Mouse (Mus musculus) lung, embryonic 16.5 days (tissue): ENCODE results near the gene Akap1. TPM values are rescaled to one million over a fixed set of nuclear protein-coding genes. Genes with fewer than 3 reads are reported as not detected.

Experiments
- ATAC-seq: fragments of 200-750 bp; cut with Nextera tagmentation; 2 replicates; pipeline ENCODE4 v1.8.0; 2017; ENCODE audit warnings: low read depth, mild to moderate bottlenecking, moderate library complexity
- H3K27ac ChIP-seq: fragments of 300-500 bp; sonication (generic); 2 replicates; pipeline ENCODE4 v1.5.1; 2014; ENCODE audit warnings: mild to moderate bottlenecking, control low read depth, low read length
- H3K27me3 ChIP-seq: fragments of 300-500 bp; sonication (generic); 2 replicates; pipeline ENCODE4 v1.6.1; 2014; ENCODE audit warnings: low read depth, low read length, mixed read lengths; ENCODE audit not compliant: control insufficient read depth, insufficient read depth
- H3K36me3 ChIP-seq: fragments of 300-500 bp; sonication (generic); 2 replicates; pipeline ENCODE4 v1.6.1; 2014; ENCODE audit warnings: low read length; ENCODE audit not compliant: control insufficient read depth, insufficient read depth
- H3K4me1 ChIP-seq: fragments of 300-500 bp; sonication (generic); replicated peaks from 2 replicates; pipeline ENCODE4 v1.6.1; 2014; ENCODE audit warnings: low read length, mixed read lengths; ENCODE audit not compliant: control insufficient read depth, insufficient read depth
- H3K4me2 ChIP-seq: fragments of 300-500 bp; sonication (generic); 2 replicates; pipeline ENCODE4 v1.6.1; 2014; ENCODE audit warnings: low read depth, low read length, control low read depth
- H3K4me3 ChIP-seq: fragments of 300-500 bp; sonication (generic); 2 replicates; pipeline ENCODE4 v1.5.1; 2014; ENCODE audit warnings: mild to moderate bottlenecking, low read length, control low read depth
- H3K9ac ChIP-seq: fragments of 300-500 bp; sonication (generic); 2 replicates; pipeline ENCODE4 v1.6.1; 2014; ENCODE audit warnings: low read length, control low read depth
- H3K9me3 ChIP-seq: fragments of 300-500 bp; sonication (generic); 2 replicates; pipeline ENCODE4 v1.6.1; 2016; ENCODE audit warnings: low read length; ENCODE audit not compliant: control insufficient read depth
- WGBS: fragments of 180-500 bp; shearing (Covaris S2); extraction: QIAGEN DNeasy Blood & Tissue Kit; methylation state at CpG from one replicate; pipeline ENCODE4 v1.1.7; 2014; 5-methylcytosine and 5-hydroxymethylcytosine counted together
- polyA plus RNA-seq: library from polyadenylated mRNA; unstranded; fragments of >200 nt; fragmentation: Nextera tagmentation; extraction: Ambion mirVana; gene quantifications from 2 replicates; pipeline ENCODE4 v1.2.1, GENCODE M21; 2015

The Akap1 gene
- polyA plus RNA-seq: 19.0 and 19.3 TPM in 2 replicates

- Histone ChIP-seq H3K4me2 (peak within 1 kb of the TSS; percentile 97), H3K27me3 (no peaks in the 10 kb centered on the region), H3K27ac (peak within 1 kb of the TSS; percentile 78), H3K9me3 (no peaks in the 10 kb centered on the region), H3K36me3 (no peaks in the 10 kb centered on the region), H3K4me1 (peaks cover 24% of the 10 kb centered on the region), H3K4me3 (peak within 1 kb of the TSS; percentile 83), H3K9ac (peak within 1 kb of the TSS; percentile 84)
- 2% methylated on average over 55 of the region's 60 CpGs for WGBS
- ATAC-seq: peak; percentile 97
Measured at GRCm38 (mm10) chr11:88864458-88865197, at the start of gene Akap1. Gene Akap1, minus strand, starts transcription at chr11:88864586.

GRCm38 (mm10) chr11:88909388-88910036 is 45.1 kb upstream of the Akap1 start:
- no peaks in the 10 kb centered on the region for H3K36me3 ChIP-seq
- no peaks in the 10 kb centered on the region for H3K27me3 ChIP-seq
- 56% methylated on average over 8 of the region's 8 CpGs for WGBS
- H3K4me2 ChIP-seq: no peak overlapping the region
- H3K4me1 ChIP-seq: no peaks in the 10 kb centered on the region
- no peak overlapping the region for H3K4me3 ChIP-seq
- no peak overlapping the region for H3K9ac ChIP-seq
- ATAC-seq: peak; percentile 82
- no peaks in the 10 kb centered on the region for H3K9me3 ChIP-seq
- peak overlapping the region; percentile 93 for H3K27ac ChIP-seq

- no peaks in the 10 kb centered on the region for H3K9me3 ChIP-seq
- no peak overlapping the region for H3K4me2 ChIP-seq
- no peaks in the 10 kb centered on the region for H3K27me3 ChIP-seq
- H3K4me3 ChIP-seq: no peak overlapping the region
- no peaks in the 10 kb centered on the region for H3K36me3 ChIP-seq
- peak overlapping the region; percentile 93 for H3K27ac ChIP-seq
- no peaks in the 10 kb centered on the region for H3K4me1 ChIP-seq
- peak; percentile 83 for ATAC-seq
- H3K9ac ChIP-seq: no peak overlapping the region
- WGBS: 96% methylated on average over 1 of the region's 1 CpGs
Measured at GRCm38 (mm10) chr11:88908557-88909211, 44.3 kb upstream of the Akap1 start.

GRCm38 (mm10) chr11:88907886-88908285 is 43.5 kb upstream of the Akap1 start:
- WGBS: 95% methylated on average over 7 of the region's 7 CpGs
- no peaks in the 10 kb centered on the region for H3K27me3 ChIP-seq
- ATAC-seq: no peak
- no peaks in the 10 kb centered on the region for H3K9me3 ChIP-seq
- no peak overlapping the region for H3K4me3 ChIP-seq
- H3K36me3 ChIP-seq: no peaks in the 10 kb centered on the region
- H3K4me2 ChIP-seq: no peak overlapping the region
- no peaks in the 10 kb centered on the region for H3K4me1 ChIP-seq
- H3K27ac ChIP-seq: peak overlapping the region; percentile 93; the same call in 1 of the 2 replicates
- H3K9ac ChIP-seq: no peak overlapping the region

GRCm38 (mm10) chr11:88905621-88906020 is 41.2 kb upstream of the Akap1 start:
- Histone ChIP-seq H3K27ac (no peak overlapping the region), H3K27me3 (no peaks in the 10 kb centered on the region), H3K4me1 (peaks cover 13% of the 10 kb centered on the region), H3K36me3 (no peaks in the 10 kb centered on the region), H3K9ac (no peak overlapping the region), H3K4me3 (no peak overlapping the region), H3K9me3 (no peaks in the 10 kb centered on the region), H3K4me2 (no peak overlapping the region)
- no peak for ATAC-seq
- 33% methylated on average over 2 of the region's 2 CpGs for WGBS

- Histone ChIP-seq H3K27ac (no peak overlapping the region), H3K36me3 (no peaks in the 10 kb centered on the region), H3K9ac (no peak overlapping the region), H3K4me2 (no peak overlapping the region), H3K4me1 (peaks cover 14% of the 10 kb centered on the region), H3K9me3 (no peaks in the 10 kb centered on the region), H3K4me3 (no peak overlapping the region), H3K27me3 (no peaks in the 10 kb centered on the region)
- WGBS: 44% methylated on average over 2 of the region's 2 CpGs
- ATAC-seq: no peak
Measured at GRCm38 (mm10) chr11:88904080-88904479, 39.7 kb upstream of the Akap1 start.

GRCm38 (mm10) chr11:88902762-88903161 is 38.4 kb upstream of the Akap1 start:
- no peak overlapping the region for H3K4me3 ChIP-seq
- ATAC-seq: no peak
- WGBS: 68% methylated on average over 6 of the region's 6 CpGs

GRCm38 (mm10) chr11:88901341-88901802 is 37.0 kb upstream of the Akap1 start:
- peak; percentile 89 for ATAC-seq
- H3K4me1 ChIP-seq: peaks cover 14% of the 10 kb centered on the region
- WGBS: 32% methylated on average over 7 of the region's 7 CpGs
- peak overlapping the region; percentile 33 for H3K4me2 ChIP-seq
- peak overlapping the region; percentile 81 for H3K27ac ChIP-seq
- no peaks in the 10 kb centered on the region for H3K27me3 ChIP-seq
- no peaks in the 10 kb centered on the region; the same call in 1 of the 2 replicates for H3K9me3 ChIP-seq
- H3K36me3 ChIP-seq: no peaks in the 10 kb centered on the region
- H3K9ac ChIP-seq: no peak overlapping the region
- no peak overlapping the region; the same call in 1 of the 2 replicates for H3K4me3 ChIP-seq

More at GRCm38 (mm10) chr11:88902762-88903161, 38.4 kb upstream of the Akap1 start:
- peaks cover 14% of the 10 kb centered on the region for H3K4me1 ChIP-seq
- no peaks in the 10 kb centered on the region; the same call in 1 of the 2 replicates for H3K9me3 ChIP-seq
- no peak overlapping the region for H3K9ac ChIP-seq
- H3K36me3 ChIP-seq: no peaks in the 10 kb centered on the region
- H3K27me3 ChIP-seq: no peaks in the 10 kb centered on the region
- no peak overlapping the region for H3K27ac ChIP-seq
- no peak overlapping the region for H3K4me2 ChIP-seq

GRCm38 (mm10) chr11:88899561-88899960 is 35.2 kb upstream of the Akap1 start:
- Histone ChIP-seq H3K36me3 (no peaks in the 10 kb centered on the region), H3K4me1 (peaks cover 14% of the 10 kb centered on the region), H3K4me2 (no peak overlapping the region), H3K27ac (no peak overlapping the region), H3K27me3 (no peaks in the 10 kb centered on the region), H3K9ac (no peak overlapping the region), H3K9me3 (no peaks in the 10 kb centered on the region; the same call in 1 of the 2 replicates), H3K4me3 (no peak overlapping the region)
- 82% methylated on average over 6 of the region's 6 CpGs for WGBS
- ATAC-seq: no peak
